ENCODE assay signal across 8 mouse cellular contexts in genomic region chr2:103970791-103971649, GRCm38 (mm10). TPM values are rescaled to one million over a fixed set of nuclear protein-coding genes. Genes with fewer than 3 reads are reported as not detected.
DNase-seq lines count a peak whose midpoint lies in the region; ATAC-seq and TF ChIP-seq lines count a peak whose summit lies in the region.

No protein-coding gene starts in this region.

- H3K27ac ChIP-seq in lung, embryonic 14.5 days (ENCODE audit: low read depth) = peak overlapping the region; percentile 66; the same call in 1 of the 2 replicates
- peak overlapping the region; percentile 86 for H3K27ac ChIP-seq in hindbrain, embryonic 15.5 days (replicated peaks)
- peak overlapping the region; percentile 75 for H3K27ac ChIP-seq in lung, postnatal 0 days (ENCODE audit: low read length)

- WGBS in lung, embryonic 14.5 days = under 1% methylated on average over 31 of the region's 32 CpGs
- WGBS in hindbrain, embryonic 15.5 days = 1% methylated on average over 32 of the region's 32 CpGs
- under 1% methylated on average over 25 of the region's 32 CpGs for WGBS in lung, postnatal 0 days

- H3K4me3 ChIP-seq in lung, embryonic 14.5 days (ENCODE audit: low read depth, low read length) = peak overlapping the region; percentile 73
- H3K4me3 ChIP-seq in hindbrain, embryonic 15.5 days = peak overlapping the region; percentile 77
- H3K4me3 ChIP-seq in lung, postnatal 0 days (ENCODE audit: low read depth, low read length) = peak overlapping the region; percentile 72

- 0 out of 2 replicates have a peak, but pooled peaks cover 3% of the 10 kb centered on the region for H3K4me1 ChIP-seq in lung, embryonic 14.5 days (ENCODE audit: insufficient read depth)
- peaks cover 26% of the 10 kb centered on the region for H3K4me1 ChIP-seq in hindbrain, embryonic 15.5 days (replicated peaks)
- no peaks in the 10 kb centered on the region; the same call in 1 of the 2 replicates for H3K4me1 ChIP-seq in lung, postnatal 0 days (ENCODE audit: insufficient read depth, low read depth, low read length)

- no peak for TF ChIP-seq EP300 in lung, postnatal 0 days (IDR thresholded peaks at IDR 0.05)

- no peaks in the 10 kb centered on the region for H3K9me3 ChIP-seq in lung, embryonic 14.5 days (ENCODE audit: low read depth, low read length)
- H3K9me3 ChIP-seq in hindbrain, embryonic 15.5 days = no peaks in the 10 kb centered on the region
- no peaks in the 10 kb centered on the region for H3K9me3 ChIP-seq in lung, postnatal 0 days (ENCODE audit: low read length)

- peak overlapping the region; percentile 70 for H3K9ac ChIP-seq in lung, embryonic 14.5 days
- peak overlapping the region; percentile 82 for H3K9ac ChIP-seq in hindbrain, embryonic 15.5 days
- peak overlapping the region; percentile 39 for H3K9ac ChIP-seq in lung, postnatal 0 days (replicated peaks; ENCODE audit: low read depth)

- peak overlapping the region; percentile 97 for H3K4me2 ChIP-seq in lung, embryonic 14.5 days
- peak overlapping the region; percentile 93 for H3K4me2 ChIP-seq in hindbrain, embryonic 15.5 days
- H3K4me2 ChIP-seq in lung, postnatal 0 days (replicated peaks; ENCODE audit: low read depth, low read length) = peak overlapping the region; percentile 79

- intact Hi-C loops in left cerebral cortex, postnatal 14 days (cut with DNase I) = no loop called here

- DNase-seq in lung, embryonic 14.5 days = peak; percentile 10
- DNase-seq in lung, postnatal 10 days = no peak
- DNase-seq in lung, postnatal 0 days (ENCODE audit: low spot score) = peak; percentile 8
- no peak for DNase-seq in right cerebral cortex, postnatal 25 days
- no peak for DNase-seq in layer of hippocampus, postnatal 10 days (ENCODE audit: low spot score in 2 of 2)
- DNase-seq in left cerebral cortex, postnatal 14 days (ENCODE audit: low spot score in 2 of 2) = no peak

- H3K27me3 ChIP-seq in lung, embryonic 14.5 days (ENCODE audit: insufficient read depth, low read length) = peaks cover 42% of the 10 kb centered on the region
- no peaks in the 10 kb centered on the region for H3K27me3 ChIP-seq in hindbrain, embryonic 15.5 days
- no peaks in the 10 kb centered on the region for H3K27me3 ChIP-seq in lung, postnatal 0 days (replicated peaks; ENCODE audit: insufficient read depth, low read length)

- ATAC-seq in lung, embryonic 14.5 days (ENCODE audit: insufficient read depth) = peak; percentile 21; the same call in 1 of the 2 replicates
- peak; percentile 49 for ATAC-seq in erythroblast, adult 5-6 weeks (replicated peaks; ENCODE audit: low FRiP score, poor library complexity, severe bottlenecking)
- ATAC-seq in hindbrain, embryonic 15.5 days (ENCODE audit: low FRiP score, low read depth) = no peak; the same call in 1 of the 2 replicates
- ATAC-seq in lung, postnatal 0 days = peak; percentile 22; the same call in 1 of the 2 replicates

- H3K36me3 ChIP-seq in lung, embryonic 14.5 days (ENCODE audit: insufficient read depth) = no peaks in the 10 kb centered on the region
- no peaks in the 10 kb centered on the region for H3K36me3 ChIP-seq in hindbrain, embryonic 15.5 days
- no peaks in the 10 kb centered on the region for H3K36me3 ChIP-seq in lung, postnatal 0 days (ENCODE audit: insufficient read depth, low read length)

- no peak for TF ChIP-seq CTCF in lung, embryonic 14.5 days (IDR thresholded peaks at IDR 0.05; ENCODE audit: low read depth)
- TF ChIP-seq CTCF in lung, postnatal 0 days (IDR thresholded peaks at IDR 0.05) = no peak

RNA-seq across cellular contexts. Expression of gene Lmo2, which starts 13.2 kb away (rescaled TPM):
- 44.0 and 44.5 TPM in 2 replicates for polyA plus RNA-seq in lung, embryonic 14.5 days (2014; fragmentation: Nextera tagmentation; extraction: Ambion mirVana)
- total RNA-seq in erythroblast, adult 5-6 weeks (2015; ENCODE audit: low replicate concordance) = 827 TPM in 2 replicates
- 564 and 619 TPM in 2 replicates for total RNA-seq in erythroblast, adult 5-6 weeks (2017; ENCODE audit: low replicate concordance)
- polyA plus RNA-seq in hindbrain, embryonic 15.5 days (2015; fragmentation: Nextera tagmentation; extraction: Ambion mirVana) = 36.0 and 37.9 TPM in 2 replicates
- polyA plus RNA-seq in lung, postnatal 0 days (2015; fragmentation: Nextera tagmentation; extraction: Ambion mirVana) = 30.6 and 46.5 TPM in 2 replicates
- total RNA-seq in layer of hippocampus, postnatal 10 days (2021) = 10 to 100 TPM; 22.8 to 30.3 TPM
- 10 to 100 TPM; 19.0 to 21.9 TPM for total RNA-seq in left cerebral cortex, postnatal 14 days (2021)

RNA-seq across cellular contexts. Expression of gene Fbxo3, which starts 56.5 kb away (rescaled TPM):
- 54.0 and 56.6 TPM in 2 replicates for polyA plus RNA-seq in lung, embryonic 14.5 days (2014; fragmentation: Nextera tagmentation; extraction: Ambion mirVana)
- total RNA-seq in erythroblast, adult 5-6 weeks (2015; ENCODE audit: low replicate concordance) = 97.2 and 111 TPM in 2 replicates
- total RNA-seq in erythroblast, adult 5-6 weeks (2017; ENCODE audit: low replicate concordance) = 115 and 124 TPM in 2 replicates
- polyA plus RNA-seq in hindbrain, embryonic 15.5 days (2015; fragmentation: Nextera tagmentation; extraction: Ambion mirVana) = 66.9 and 67.0 TPM in 2 replicates
- polyA plus RNA-seq in lung, postnatal 0 days (2015; fragmentation: Nextera tagmentation; extraction: Ambion mirVana) = 38.3 and 40.9 TPM in 2 replicates
- total RNA-seq in layer of hippocampus, postnatal 10 days (2021) = 10 to 100 TPM; 44.7 to 45.6 TPM
- total RNA-seq in left cerebral cortex, postnatal 14 days (2021) = 10 to 100 TPM; 52.2 to 53.6 TPM

RNA-seq across cellular contexts. Expression of gene 4931422A03Rik, which starts 57.1 kb away (rescaled TPM):
- 1.9 and 2.1 TPM in 2 replicates for polyA plus RNA-seq in lung, embryonic 14.5 days (2014; fragmentation: Nextera tagmentation; extraction: Ambion mirVana)
- total RNA-seq in erythroblast, adult 5-6 weeks (2015; ENCODE audit: low replicate concordance) = 6.1 and 10.4 TPM in 2 replicates
- not detected in 2 replicates for total RNA-seq in erythroblast, adult 5-6 weeks (2017; ENCODE audit: low replicate concordance)
- polyA plus RNA-seq in hindbrain, embryonic 15.5 days (2015; fragmentation: Nextera tagmentation; extraction: Ambion mirVana) = 2.7 and 3.0 TPM in 2 replicates
- polyA plus RNA-seq in lung, postnatal 0 days (2015; fragmentation: Nextera tagmentation; extraction: Ambion mirVana) = 1.4 and 1.6 TPM in 2 replicates
- total RNA-seq in layer of hippocampus, postnatal 10 days (2021) = not detected
- not detected for total RNA-seq in left cerebral cortex, postnatal 14 days (2021)

Comparison
In these comparisons a context has a peak if more than half of its experiments do, and no peak if none do; other contexts are left out.
1. DNase-seq: peak in lung, embryonic 14.5 days (single experiment) and lung, postnatal 0 days (single experiment); none in lung, postnatal 10 days (single experiment), right cerebral cortex, postnatal 25 days (single experiment), layer of hippocampus, postnatal 10 days (0 of 2) and left cerebral cortex, postnatal 14 days (0 of 2).
2. RNA of gene Lmo2, which starts 13.2 kb away (total RNA-seq): 564 to 827 TPM in erythroblast, adult 5-6 weeks; 22.8 to 30.3 TPM in layer of hippocampus, postnatal 10 days and 19.0 to 21.9 TPM in left cerebral cortex, postnatal 14 days; every median in the first group is over 10 times any median in the second.
3. Peak in every context shown above with its lines, with median percentiles within 50 percentile points of each other: H3K27ac ChIP-seq, H3K4me2 ChIP-seq, H3K4me3 ChIP-seq and H3K9ac ChIP-seq.